Mouse (Mus musculus) heart, postnatal 14 days (tissue): ENCODE results near the gene Gab2. TPM values are rescaled to one million over a fixed set of nuclear protein-coding genes. Genes with fewer than 3 reads are reported as not detected.

Experiments
- DNase-seq, 2 experiments: peaks; one replicate each; pipeline ENCODE4 v3.0.0; 2021 to 2022
- intact Hi-C: fragments of 180-260 bp; cut with DNase I; formaldehyde crosslinking; loops from one replicate; pipeline ENCODE4 v1.15.1; 2025
- total RNA-seq, 2 experiments: library from RNA; stranded (reverse); gene quantifications; 2 replicates each; pipeline ENCODE4 v1.2.3; 2021

Gene Gab2
- total RNA-seq, 2 experiments from 2014 or later = 16.9 to 20.9 TPM

DNA sequence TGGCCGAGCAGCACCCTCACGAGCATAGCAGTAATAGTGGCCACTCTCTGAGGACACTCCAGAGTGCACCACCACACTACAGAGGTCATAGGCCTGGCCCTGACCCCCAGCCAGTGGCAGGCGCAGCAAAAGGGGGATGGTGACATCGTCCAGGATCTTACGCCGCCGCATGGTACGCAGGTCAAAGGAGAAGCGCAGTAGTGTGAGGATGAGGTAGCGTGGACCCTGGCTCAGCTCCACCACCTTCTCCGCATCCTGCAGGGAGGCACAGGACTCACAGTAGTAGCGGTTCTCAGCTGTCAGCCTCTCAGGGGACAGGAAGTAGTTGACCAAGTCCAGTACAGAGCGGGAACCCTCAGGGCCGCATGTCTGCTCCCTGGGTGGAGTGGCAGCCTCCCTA, 230.2 kb downstream of the Gab2 start:
- intact Hi-C loops = no loop called here
- DNase-seq = no peak

DNA sequence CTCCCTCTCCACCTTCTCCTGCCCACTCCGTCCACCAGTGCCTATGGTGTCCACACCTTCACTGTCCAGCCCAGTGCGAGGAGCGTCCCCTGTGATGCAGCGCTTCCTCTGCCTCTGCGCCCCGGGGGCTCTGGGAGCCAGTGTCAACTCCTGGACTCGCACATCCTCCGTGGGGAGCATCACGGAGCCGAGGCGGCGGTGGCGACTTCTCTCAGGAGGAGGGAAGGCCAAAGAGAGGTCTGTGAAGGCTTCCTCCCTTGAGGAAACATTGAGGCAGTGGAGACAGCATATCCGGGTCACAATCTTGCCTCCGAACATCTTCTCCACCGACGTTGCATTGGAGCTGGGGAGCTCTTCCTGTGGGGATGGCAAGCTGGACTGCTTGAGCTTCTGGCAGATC, 230.8 kb downstream of the Gab2 start:
- DNase-seq = no peak

DNA sequence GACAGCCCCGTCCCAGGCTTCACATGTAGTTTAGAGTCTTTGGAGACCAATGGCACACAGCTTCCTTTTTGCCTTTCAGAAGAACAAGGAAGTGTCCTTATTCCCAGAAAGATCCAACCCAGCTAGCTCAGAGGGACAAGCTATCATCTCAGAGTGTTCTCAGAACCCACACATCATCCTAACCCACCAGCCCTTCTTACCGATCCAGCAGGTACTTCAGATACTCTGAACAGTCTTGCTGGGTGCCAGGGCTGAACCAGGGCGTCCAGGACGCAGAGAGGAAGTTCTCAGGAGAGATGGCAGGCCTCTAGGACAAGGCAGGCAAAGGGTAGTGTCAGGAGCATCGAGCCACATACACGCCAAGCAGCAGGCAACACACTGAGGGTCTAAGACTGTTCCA, 231.5 kb downstream of the Gab2 start:
- intact Hi-C loops = no loop called here
- DNase-seq = no peak

More for the DNA sequence above, 230.8 kb downstream of the Gab2 start:
- intact Hi-C loops = no loop called here

DNA sequence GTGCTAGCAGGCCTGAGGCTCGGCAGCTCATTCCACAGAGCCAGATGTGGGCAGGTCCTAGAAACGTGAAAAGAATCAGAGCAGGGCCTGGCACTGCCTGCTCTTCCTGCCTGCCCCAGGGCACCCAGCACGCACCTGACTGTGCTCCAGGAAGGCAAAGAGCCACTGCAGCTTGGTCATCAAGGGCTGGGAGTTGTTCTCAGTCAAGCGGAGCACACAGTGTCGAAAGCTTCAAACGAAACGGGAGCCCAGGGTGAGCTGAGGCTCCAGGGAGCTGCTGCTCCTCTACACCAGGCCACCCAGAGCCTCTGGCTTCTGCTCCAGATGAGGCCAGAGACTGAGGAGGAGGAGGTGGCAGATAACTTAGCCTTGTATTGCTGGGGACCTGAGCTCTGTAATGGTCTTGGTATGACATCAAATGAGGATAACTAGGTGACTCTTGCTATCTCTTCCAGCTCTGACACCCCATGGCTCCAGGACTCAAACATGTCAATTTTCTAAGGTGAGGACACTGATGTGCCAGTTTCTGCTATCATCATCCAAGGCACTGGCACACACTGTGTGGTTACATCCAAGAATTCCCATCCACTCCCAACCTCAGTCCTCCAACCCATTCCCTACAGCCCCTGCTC, 232.1 kb downstream of the Gab2 start:
- intact Hi-C loops = no loop called here

DNA sequence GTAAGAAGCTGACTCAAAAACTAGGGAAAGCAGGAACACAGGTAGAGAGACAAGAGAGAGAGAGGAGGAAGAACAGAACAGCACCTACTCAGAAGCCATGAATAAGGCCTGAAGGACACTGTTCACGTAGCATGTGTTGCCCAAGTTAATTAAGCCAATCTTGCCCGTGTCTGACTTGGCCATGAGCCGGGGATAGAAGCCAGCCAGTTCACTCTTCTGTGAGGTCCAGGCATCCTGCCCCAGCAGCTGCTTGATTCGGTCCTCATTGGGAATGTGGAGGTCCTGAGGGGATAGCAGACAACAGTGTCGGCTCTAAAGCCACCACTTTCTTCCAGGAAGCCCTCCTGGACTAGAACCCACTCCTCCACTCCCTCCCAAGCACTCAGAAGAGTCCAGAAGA, 233.3 kb downstream of the Gab2 start:
- DNase-seq = no peak
- intact Hi-C loops = no loop called here

More for the DNA sequence above, 232.1 kb downstream of the Gab2 start:
- no peak for DNase-seq

DNA sequence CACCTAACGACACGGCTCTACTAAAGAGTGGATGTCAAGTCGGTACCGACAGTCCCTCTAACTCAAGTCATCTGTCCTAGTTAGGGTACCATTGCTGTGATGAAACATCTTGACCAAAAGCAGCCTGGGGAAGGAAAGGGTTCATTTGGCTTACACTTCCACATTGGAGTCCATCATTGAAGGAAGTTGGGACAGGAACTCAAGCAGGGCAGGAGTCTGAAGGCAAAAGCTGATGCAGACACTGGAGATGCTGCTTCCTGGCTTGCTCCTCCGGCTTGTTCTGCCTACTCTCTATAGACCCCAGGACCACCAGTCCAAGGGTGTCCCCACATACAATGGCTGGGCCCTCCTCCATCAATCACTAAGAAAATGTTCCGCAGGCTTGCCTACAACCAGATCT, 234.3 kb downstream of the Gab2 start:
- intact Hi-C loops = no loop called here
- no peak for DNase-seq

DNA sequence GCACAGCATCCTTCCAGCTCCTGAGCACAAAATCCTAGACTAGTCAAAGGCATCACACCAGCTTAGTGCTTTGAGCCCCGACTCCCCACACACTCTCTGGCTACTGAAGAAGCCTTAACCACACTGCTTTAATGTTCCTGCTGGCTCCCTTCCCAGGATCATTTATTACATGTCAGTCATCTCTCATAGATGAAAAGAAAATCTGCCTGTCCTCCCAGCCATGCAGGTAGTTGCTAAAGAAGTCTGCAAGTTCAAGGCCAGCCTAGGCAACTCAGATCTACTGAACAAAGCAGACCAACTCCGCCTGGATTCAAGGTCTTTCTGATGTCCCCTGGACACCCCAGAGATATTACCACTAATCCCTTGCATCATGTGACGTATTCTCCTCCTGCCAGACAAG, 236.3 kb downstream of the Gab2 start:
- intact Hi-C loops = no loop called here
- DNase-seq = no peak

DNA sequence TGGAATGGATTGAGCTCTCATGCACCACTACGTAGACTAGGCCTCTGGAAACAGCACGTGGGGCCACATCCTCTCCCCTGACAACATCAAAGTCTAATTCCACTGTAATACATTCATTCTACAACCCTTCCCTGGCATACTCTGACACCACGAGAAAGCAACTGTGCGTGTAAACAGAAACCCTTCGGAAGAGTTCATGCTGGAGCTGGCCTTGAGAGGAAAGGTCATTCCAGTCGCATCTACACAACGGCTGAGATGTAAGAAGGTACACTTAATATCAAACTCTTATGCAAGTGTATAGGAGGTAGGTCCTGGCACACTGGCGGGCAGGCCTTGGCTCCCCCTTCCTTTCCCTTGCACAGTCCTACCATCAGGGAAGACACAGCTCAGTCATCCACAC, 243.0 kb downstream of the Gab2 start:
- DNase-seq = no peak
- intact Hi-C loops = no loop called here

DNA sequence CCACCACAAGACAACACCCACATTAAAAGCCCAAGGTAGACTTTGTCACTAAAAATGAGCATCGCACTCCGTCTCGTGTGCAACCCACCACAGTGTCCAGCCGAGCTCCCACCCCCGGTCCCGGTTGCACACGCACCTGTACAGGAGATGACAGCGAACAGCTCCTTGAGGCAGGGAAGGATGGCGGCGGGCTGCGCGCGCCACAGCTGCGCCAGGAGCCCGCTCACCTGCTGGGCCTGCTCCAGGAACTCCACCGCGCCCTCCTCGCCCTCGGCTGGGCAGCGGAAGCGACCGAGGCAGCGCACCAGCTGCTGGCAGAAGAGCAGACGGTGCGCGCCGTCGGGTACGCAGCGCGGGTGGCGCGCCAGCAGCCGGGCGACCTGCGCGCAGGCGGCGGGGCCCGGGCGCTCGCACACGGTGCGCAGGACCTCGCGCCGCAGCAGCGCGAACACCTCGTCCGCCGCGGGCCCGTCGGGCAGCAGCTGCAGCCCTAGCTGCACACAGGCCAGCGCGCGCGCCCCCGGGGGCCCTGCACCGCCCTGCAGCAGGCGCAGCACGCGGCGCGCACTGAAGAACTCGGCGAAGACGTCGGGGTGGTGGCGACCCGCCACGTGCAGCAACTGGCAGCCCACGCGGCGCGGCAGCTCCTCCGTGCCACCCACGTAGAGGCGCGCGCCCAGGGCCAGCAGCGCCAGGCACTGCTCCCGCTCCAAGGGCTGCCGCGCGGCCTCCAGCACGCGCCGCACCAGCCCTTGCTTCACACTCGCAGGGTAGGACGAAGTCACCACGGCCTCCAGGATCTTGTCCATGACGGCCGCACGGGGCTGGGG, 244.0 kb downstream of the Gab2 start:
- intact Hi-C loops = no loop called here
- peak in 1 of 2 experiments; percentile 28 for DNase-seq

DNA sequence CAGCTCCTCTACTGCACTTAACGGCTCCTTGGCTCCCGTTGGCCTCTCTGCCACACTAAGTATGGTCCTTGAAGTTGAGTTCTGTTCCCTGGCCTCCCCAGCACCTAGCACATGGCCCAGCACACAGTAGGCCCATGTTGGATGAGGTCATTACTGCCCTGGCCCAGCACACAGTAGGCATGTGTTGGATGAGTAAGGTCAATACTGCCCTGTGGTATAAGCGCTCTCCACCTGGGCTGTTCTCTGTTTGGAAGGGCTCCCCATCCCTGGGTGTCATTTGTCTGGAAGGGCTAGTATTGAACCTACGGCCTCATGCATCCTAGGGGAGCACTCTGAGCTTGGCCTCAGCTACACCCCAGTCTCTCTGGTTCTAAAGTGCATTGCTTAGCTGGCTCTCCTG, 246.0 kb downstream of the Gab2 start:
- DNase-seq = no peak
- intact Hi-C loops = no loop called here

DNA sequence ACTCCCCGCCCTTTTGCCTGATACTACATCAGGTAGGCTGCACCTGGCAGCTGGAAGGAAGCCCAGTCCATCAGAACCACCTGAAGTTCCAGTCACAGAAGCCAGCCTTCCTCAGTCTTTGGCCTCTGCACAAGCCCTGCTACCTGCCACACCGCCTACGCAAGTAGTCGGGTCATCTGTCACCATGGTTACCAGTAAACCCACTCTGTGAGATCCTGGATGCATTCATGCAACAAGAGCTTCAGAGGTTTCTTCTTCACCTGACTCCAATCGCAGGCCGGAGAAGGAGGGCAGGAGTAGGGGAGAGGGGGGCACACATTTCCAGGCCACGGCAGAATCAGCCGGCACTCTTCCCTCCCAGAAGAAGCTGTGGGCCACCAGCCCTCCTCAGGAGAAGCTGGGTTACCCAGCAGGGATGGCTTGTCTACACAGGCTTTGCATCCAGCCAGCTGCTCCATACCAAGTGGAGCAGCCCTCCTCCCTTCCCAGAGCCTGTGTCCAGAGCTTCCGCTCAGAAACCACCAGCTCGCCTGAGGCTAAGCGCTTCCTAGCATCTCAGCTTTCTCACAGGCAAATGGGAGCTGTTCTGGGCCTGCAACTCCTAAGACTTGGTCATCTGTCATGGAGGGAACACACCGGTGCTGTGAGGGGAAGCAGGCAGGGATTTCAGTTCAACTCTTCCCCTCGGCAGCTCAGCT, 247.7 kb downstream of the Gab2 start:
- DNase-seq = no peak

DNA sequence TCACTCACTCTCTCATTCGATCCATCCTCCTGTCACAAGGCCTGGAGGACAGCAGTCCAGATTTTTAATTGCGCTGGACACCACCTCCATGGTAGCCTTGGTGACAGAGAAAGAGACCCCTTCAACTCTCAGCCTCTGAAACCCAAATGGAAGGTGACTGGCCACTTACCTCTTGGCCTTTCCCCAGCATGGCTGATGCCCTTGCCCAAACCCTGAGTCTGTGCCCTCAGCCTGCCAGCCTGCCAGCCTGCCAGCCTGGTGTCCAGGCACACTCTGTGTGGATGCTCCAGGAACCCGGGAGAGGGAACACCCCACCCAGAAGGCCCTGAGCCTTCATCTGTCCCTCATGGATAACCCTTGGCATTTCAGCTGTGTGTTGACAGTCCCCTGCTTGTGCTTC, 248.3 kb downstream of the Gab2 start:
- intact Hi-C loops = no loop called here
- DNase-seq = no peak

More for the DNA sequence above, 247.7 kb downstream of the Gab2 start:
- intact Hi-C loops = no loop called here

DNA sequence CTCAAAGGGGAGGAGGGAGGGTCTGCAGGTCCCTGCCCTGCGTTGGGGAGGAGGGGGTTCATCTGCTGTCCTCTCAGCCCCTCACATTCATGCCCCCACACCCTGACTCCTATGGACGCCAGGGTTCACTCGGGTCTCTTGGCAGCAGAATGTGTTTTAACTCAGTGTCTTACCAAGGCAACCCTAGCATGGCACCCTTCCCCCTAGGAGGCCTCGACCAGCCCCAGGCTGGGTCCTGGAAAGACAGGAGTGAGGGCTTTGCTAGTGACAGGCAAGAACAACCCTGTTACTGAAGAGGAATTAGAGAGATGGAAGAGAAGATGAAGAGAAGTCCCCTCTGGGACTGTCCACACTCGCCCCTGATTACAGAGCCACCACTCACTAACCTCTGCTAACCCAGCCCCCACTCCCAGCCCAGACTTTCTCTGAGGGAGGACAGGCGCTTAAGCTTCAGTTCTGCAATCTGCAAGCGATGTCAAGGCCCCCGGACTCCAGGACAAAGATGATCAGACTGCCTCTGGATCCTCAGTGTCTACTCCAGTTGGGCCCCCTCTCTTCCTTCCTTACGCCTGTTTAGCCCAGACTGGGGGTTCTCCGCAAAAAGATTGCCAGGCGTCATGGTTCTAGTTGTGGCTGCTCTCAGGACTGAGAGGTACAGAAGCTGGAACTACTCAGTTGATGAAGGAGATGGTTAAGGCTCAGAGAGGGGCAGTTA, 249.7 kb downstream of the Gab2 start:
- intact Hi-C loops = no loop called here

DNA sequence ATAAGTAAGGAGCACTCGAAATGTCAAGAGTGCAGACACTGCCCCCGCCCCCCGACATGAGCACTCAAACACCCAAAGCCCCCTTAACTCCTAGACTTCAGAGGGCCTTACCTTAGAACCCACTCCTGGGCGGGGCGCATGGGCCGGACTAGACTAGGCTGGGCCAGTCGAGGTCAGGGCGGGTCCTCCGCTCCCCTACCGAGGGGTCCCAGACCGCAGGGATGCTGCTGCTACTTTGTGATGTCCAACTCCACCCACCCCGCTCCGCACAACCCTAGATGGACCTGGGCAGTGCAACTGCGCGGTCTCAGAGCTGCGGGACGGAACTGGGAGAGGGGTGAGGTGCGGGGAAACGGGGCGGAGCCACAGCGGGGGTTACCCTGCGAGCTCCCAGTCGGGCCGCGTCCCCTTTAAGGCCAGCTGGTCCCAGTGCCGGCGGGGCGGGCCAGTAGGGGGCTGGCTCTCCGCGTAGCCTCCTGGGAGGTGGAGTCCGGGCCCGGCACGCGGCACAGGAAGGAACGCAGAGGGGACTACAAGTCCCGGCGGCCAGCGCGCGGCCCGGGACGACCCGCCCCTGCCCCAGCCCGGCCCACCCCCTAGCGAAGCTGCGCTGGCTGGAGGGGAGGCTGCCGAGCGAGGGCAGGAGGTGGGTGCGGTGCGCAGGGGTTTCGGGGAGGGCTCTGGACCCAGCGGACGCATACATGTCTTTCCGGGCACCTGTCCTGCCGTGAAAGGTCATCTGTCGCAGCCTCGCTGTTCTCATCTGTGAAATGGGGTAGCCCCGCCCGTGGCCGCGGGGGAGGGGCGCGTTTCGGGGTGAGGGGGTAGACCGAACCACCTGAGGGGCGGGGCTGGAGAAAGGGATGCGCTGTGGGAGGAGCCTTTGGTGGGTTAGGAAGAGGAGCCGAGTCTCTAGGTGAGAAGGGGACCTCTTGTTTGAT, 250.6 kb downstream of the Gab2 start, which contains the start of the genes Usp35 and Kctd21:
Gene Usp35 (minus strand): TSS at position 295 of the 941 bp plus-strand sequence.
Gene Kctd21 (plus strand): TSS at position 602 of the 941 bp plus-strand sequence.
- intact Hi-C loops = no loop called here
- peak; percentile 96 to 97 for DNase-seq

More for the DNA sequence above, 249.7 kb downstream of the Gab2 start:
- DNase-seq = no peak

DNA sequence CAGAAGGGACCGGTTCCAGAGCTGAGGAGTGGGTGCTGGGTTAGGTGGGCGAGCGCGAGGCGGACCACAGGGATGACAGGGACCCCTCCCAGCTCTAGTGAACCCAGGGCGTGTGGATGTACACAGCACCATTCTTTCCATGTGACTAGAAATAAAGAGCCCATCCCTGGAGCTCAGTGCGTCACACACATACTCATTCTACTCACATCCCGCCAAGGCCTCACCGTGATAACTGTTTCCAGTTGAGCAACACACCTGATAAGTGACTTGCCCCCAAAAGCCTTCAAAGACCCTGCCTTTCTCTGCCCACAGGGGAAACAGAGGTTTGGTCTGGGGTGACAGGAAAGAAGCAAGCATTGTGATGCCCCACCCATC, 251.3 kb downstream of the Gab2 start:
- intact Hi-C loops = no loop called here
- no peak for DNase-seq

DNA sequence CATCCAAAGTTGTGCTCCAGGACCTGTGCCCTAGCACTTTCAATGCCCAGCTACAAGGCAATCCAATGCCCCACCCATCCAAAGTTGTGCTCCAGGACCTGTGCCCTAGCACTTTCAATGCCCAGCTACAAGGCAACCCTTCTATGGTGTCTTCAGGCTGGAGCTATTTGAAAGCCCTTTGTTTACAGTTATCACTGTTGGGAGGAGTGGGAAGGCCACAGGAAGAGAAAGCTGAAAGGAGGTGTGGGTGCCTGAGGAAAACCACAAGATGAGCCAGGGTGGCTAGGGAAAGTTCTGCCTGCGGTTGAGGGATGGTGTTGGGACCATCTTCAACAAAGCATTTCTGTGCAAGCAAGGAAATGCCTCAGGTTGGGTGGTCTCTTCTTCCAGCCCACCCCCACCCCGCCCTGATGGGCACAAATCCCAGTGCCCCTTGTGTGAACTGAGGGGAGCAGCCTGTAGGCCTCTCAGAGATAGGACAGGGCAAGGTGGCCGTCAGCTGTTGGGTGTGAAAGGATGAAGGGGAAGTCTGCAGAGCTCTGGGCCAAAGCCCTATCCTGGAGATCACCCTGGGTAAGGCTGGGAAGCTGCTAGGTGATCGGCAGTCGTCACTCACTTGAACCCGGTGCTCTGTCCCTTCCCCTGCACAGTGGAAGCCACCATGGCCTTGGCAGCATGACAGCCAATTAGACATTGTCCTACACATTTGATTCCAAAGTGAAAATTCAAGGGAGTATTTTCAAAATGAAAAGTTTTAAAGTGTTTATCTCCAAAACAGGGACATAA, 251.9 kb downstream of the Gab2 start:
- DNase-seq = no peak
- intact Hi-C loops = no loop called here

DNA sequence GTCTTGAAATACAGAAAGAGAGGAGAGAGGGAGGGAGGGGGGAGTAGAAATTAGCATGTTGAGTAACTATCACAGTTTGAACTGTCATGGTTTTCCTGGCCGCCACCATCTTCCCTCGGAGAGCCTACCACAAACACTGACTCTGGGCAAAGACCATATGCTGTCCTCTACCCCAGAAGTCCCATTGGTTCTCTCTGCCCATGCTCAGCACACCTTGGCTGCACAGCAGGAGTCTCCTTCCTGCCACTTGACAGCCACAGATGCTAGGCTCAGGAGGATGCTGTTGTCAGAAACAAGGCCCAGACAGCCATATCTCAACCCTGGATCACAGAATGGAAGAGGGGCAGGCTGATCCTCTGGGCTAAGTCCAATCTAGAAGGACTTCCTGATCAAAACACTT, 253.0 kb downstream of the Gab2 start:
- intact Hi-C loops = no loop called here
- no peak for DNase-seq

DNA sequence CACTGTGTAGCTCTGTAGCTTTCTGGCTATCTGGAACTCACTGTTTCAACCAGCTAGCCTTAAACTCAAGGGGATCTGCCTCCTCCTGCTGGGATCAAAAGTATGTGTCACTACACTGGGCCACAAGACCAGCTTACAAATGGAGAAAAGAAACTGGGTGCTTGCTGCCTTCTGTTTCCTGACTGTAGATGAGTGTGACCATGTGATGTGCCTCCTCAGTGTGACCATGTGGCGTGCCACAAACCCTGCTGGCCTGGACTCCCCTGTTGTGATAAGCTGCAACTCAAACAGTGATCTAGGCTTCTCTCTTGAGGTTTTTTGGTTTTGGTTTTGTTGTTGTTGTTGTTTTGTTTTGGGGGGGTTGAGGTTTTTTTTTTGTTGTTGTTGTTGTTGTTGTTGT, 255.3 kb downstream of the Gab2 start:
- intact Hi-C loops = no loop called here

DNA sequence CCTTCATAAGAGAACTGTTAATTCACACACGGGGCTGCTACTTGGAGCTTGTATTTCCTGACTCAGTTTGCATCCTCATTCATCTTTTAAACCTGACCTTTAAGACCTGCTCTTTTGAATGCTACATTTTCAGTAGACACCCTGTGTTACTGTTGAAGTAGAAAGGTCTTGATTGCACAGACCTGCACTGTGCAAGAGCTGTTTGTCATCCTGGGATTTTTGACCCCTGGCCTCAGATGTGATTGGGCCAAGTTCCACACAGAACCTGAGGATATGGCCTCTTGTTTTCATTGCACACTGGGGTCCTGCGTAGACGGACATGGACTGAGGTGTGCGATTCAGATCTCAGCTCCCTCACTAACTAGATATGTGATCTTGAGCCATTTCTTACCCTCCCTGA, 257.2 kb downstream of the Gab2 start:
- intact Hi-C loops = no loop called here
- no peak for DNase-seq

More for the DNA sequence above, 255.3 kb downstream of the Gab2 start:
- no peak for DNase-seq
